Mouse (Mus musculus) ES-Bruce4 (cell line): ENCODE results near the gene Mab21l1. TPM values are rescaled to one million over a fixed set of nuclear protein-coding genes. Genes with fewer than 3 reads are reported as not detected.

Experiments used
- H3K27ac ChIP-seq: 2 replicates; pipeline ENCODE4 v1.5.1; 2012; ENCODE audit warnings: low read length, inconsistent platforms; ENCODE audit not compliant: insufficient read depth
- H3K27me3 ChIP-seq: 2 replicates; pipeline ENCODE4 v1.6.1; 2012; ENCODE audit warnings: mild to moderate bottlenecking, low read length, inconsistent platforms; ENCODE audit not compliant: control insufficient read depth, poor library complexity, insufficient read depth, severe bottlenecking
- H3K36me3 ChIP-seq: 2 replicates; pipeline ENCODE4 v1.6.1; 2012; ENCODE audit warnings: inconsistent platforms, mild to moderate bottlenecking, low read length, moderate library complexity; ENCODE audit not compliant: control insufficient read depth, poor library complexity, insufficient read depth, severe bottlenecking
- H3K4me1 ChIP-seq: one replicate; pipeline ENCODE4 v1.8.1; 2011; ENCODE audit warnings: low read length; ENCODE audit not compliant: control insufficient read depth, insufficient read depth
- H3K4me3 ChIP-seq: 2 replicates; pipeline ENCODE4 v1.5.1; 2011; ENCODE audit warnings: low read depth, mild to moderate bottlenecking, low read length
- H3K9ac ChIP-seq: 2 replicates; pipeline ENCODE4 v1.6.1; 2012; ENCODE audit warnings: low read depth, mild to moderate bottlenecking, inconsistent platforms; ENCODE audit not compliant: poor library complexity, severe bottlenecking
- H3K9me3 ChIP-seq: replicated peaks from 2 replicates; pipeline ENCODE4 v1.6.1; 2012; ENCODE audit warnings: mild to moderate bottlenecking, low read length, inconsistent platforms; ENCODE audit not compliant: control insufficient read depth, poor library complexity, insufficient read depth, severe bottlenecking
- CTCF ChIP-seq: IDR thresholded peaks from one replicate; pipeline ENCODE4 v1.8.1; 2011; ENCODE audit warnings: low read depth, low read length
- EP300 ChIP-seq: IDR thresholded peaks from 2 replicates; pipeline ENCODE4 v1.6.1; 2011; ENCODE audit warnings: low read depth, low read length; ENCODE audit not compliant: insufficient read depth
- POLR2A ChIP-seq: IDR thresholded peaks from one replicate; pipeline ENCODE4 v1.8.1; 2011; ENCODE audit warnings: low read length; ENCODE audit not compliant: insufficient read depth
- polyA plus RNA-seq: library from polyadenylated mRNA; stranded (reverse); fragments of >200 nt; gene quantifications from 2 replicates; pipeline ENCODE4 v1.2.4, GENCODE M21; 2011; ENCODE audit warnings: low read depth; ENCODE audit not compliant: missing spikeins, insufficient read depth, insufficient read length

The Mab21l1 gene
- polyA plus RNA-seq, 1 experiment, result not detected

GRCm38 (mm10) chr3:55781429-55782055 is 768 bp upstream of the Mab21l1 start:
- no peak overlapping the region for H3K9ac ChIP-seq
- no peaks in the 10 kb centered on the region for H3K36me3 ChIP-seq
- H3K4me3 ChIP-seq, result no peak overlapping the region
- H3K27ac ChIP-seq, result no peak overlapping the region
- no peak for TF ChIP-seq CTCF
- no peak for TF ChIP-seq EP300
- TF ChIP-seq POLR2A, result no peak
- H3K4me1 ChIP-seq, result no peaks in the 10 kb centered on the region
- H3K27me3 ChIP-seq, result peaks cover 10% of the 10 kb centered on the region
- H3K9me3 ChIP-seq, result no peaks in the 10 kb centered on the region; the same call in 1 of the 2 replicates

DNA sequence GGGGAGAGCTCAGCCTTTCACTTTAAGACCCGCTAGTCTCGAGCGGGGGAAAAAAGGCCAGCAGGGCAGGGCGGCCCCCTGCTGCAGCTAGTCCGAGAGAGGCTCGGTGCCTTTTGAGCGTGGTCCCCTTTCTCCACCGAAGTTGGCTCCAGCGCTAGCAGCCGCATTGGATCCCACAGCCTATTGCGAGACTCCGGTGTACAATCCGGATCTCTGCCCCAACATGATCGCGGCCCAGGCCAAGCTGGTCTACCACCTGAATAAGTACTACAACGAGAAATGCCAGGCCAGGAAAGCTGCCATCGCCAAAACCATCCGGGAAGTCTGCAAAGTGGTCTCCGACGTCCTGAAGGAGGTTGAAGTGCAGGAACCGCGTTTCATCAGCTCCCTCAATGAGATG is 461 bp downstream of the Mab21l1 start:
- TF ChIP-seq EP300 (no peak), CTCF (no peak)
- H3K9me3 ChIP-seq, result no peaks in the 10 kb centered on the region; the same call in 1 of the 2 replicates
- no peak overlapping the region for H3K9ac ChIP-seq
- peak overlapping the region; percentile 30 for H3K4me3 ChIP-seq
- no peaks in the 10 kb centered on the region for H3K36me3 ChIP-seq
- no peak overlapping the region for H3K27ac ChIP-seq
- no peaks in the 10 kb centered on the region for H3K4me1 ChIP-seq
- H3K27me3 ChIP-seq, result peaks cover 13% of the 10 kb centered on the region

GRCm38 (mm10) chr3:55783171-55784081 is 1.1 kb downstream of the Mab21l1 start:
- H3K36me3 ChIP-seq, result no peaks in the 10 kb centered on the region
- H3K4me3 ChIP-seq, result peak overlapping the region; percentile 30
- H3K9me3 ChIP-seq, result no peaks in the 10 kb centered on the region; the same call in 1 of the 2 replicates
- peaks cover 13% of the 10 kb centered on the region for H3K27me3 ChIP-seq
- TF ChIP-seq EP300 (no peak), POLR2A (no peak), CTCF (no peak)
- H3K27ac ChIP-seq, result no peak overlapping the region
- no peak overlapping the region for H3K9ac ChIP-seq
- H3K4me1 ChIP-seq, result no peaks in the 10 kb centered on the region

- no peak for TF ChIP-seq POLR2A
- TF ChIP-seq CTCF, result no peak
- no peak for TF ChIP-seq EP300
- H3K9me3 ChIP-seq, result no peaks in the 10 kb centered on the region; the same call in 1 of the 2 replicates
- no peaks in the 10 kb centered on the region for H3K4me1 ChIP-seq
- no peaks in the 10 kb centered on the region for H3K36me3 ChIP-seq
- H3K9ac ChIP-seq, result no peak overlapping the region
- H3K4me3 ChIP-seq, result no peak overlapping the region
- H3K27ac ChIP-seq, result no peak overlapping the region
- H3K27me3 ChIP-seq, result peaks cover 13% of the 10 kb centered on the region
Observed at GRCm38 (mm10) chr3:55784101-55784500, 1.8 kb downstream of the Mab21l1 start.

GRCm38 (mm10) chr3:55785266-55785980 is 3.1 kb downstream of the Mab21l1 start:
- Histone ChIP-seq H3K9me3 (no peaks in the 10 kb centered on the region; the same call in 1 of the 2 replicates), H3K4me1 (no peaks in the 10 kb centered on the region), H3K27me3 (peaks cover 13% of the 10 kb centered on the region), H3K4me3 (no peak overlapping the region), H3K36me3 (no peaks in the 10 kb centered on the region), H3K9ac (no peak overlapping the region), H3K27ac (no peak overlapping the region)
- TF ChIP-seq CTCF (no peak), EP300 (no peak), POLR2A (no peak)
